ENCODE assay signal across 21 mouse cellular contexts in the genomic region with DNA sequence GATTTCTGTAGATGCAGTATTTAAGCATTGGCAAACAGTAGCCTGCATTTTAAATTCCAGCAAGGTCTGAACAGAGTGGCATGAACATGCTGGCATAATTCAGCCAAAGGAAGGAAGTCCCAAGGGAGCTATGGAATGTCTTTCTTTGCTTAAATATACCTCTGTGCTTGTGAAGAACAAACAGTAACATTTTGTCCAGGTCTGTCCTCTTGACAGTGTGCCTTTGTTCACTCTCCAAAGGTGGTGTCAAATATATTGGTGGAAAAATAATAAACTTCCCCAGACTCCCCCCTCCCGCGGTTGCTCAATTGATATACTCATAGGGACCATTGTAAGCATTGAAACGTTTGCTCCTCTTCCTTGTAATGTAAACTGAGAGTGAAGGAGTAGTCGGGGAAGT.
DNase-seq lines count a peak whose midpoint lies in the region; ATAC-seq and TF ChIP-seq lines count a peak whose summit lies in the region.
"Had no signal": no experiment of that assay in that cellular context is flagged by ENCODE, and none has a peak within 500 bp of the region (broad histone marks: within the 10 kb centered on the region; RNA-seq: fewer than 3 reads in every experiment).

No protein-coding gene starts in this region.

- intact Hi-C loops in left cerebral cortex, adult 2 months (cut with DNase I), result no loop called here

- peak overlapping the region; percentile 74 for H3K4me2 ChIP-seq in heart, embryonic 13.5 days
- H3K4me2 ChIP-seq: hindbrain, embryonic 14.5 days; intestine, embryonic 15.5 days had no signal

- no peaks in the 10 kb centered on the region for H3K27me3 ChIP-seq in heart, embryonic 13.5 days (replicated peaks)
- H3K27me3 ChIP-seq: intestine, embryonic 15.5 days; megakaryocyte, embryonic 14.5 days had no signal

- H3K36me3 ChIP-seq in heart, embryonic 13.5 days, result peaks cover 24% of the 10 kb centered on the region
- H3K36me3 ChIP-seq: G1E; intestine, embryonic 15.5 days had no signal

- H3K4me1 ChIP-seq in heart, embryonic 13.5 days, result peaks cover 51% of the 10 kb centered on the region
- H3K4me1 ChIP-seq: megakaryocyte, embryonic 14.5 days had no signal

- DNase-seq in embryo, embryonic 11 days, result peak; percentile 43
- no peak for DNase-seq in embryo, embryonic 9.5 days (ENCODE audit: extremely low spot score)
- no peak for DNase-seq in heart, adult 18-20 months
- no peak for DNase-seq in left cerebral cortex, adult 2 months (ENCODE audit: extremely low spot score in 1 of 2, low spot score in 2 of 2)
- no peak for DNase-seq in left cerebral cortex, adult 11 months (ENCODE audit: low spot score)
- peak; percentile 63 for DNase-seq in mesoderm, embryonic 11.5 days (ENCODE audit: low read depth, low spot score)
- no peak for DNase-seq in kidney, postnatal 10 days
- DNase-seq: adrenal gland, postnatal 10 days; cerebellum, adult 9-10 months; kidney, adult 9 months; kidney, postnatal 36 days; liver, postnatal 0 days; lung, postnatal 14 days; right cerebral cortex, postnatal 4 days had no signal

- H3K9me3 ChIP-seq in heart, embryonic 13.5 days, result no peaks in the 10 kb centered on the region
- H3K9me3 ChIP-seq: G1E; intestine, embryonic 15.5 days had no signal

- H3K9ac ChIP-seq in heart, embryonic 13.5 days, result peak overlapping the region; percentile 95
- H3K9ac ChIP-seq: hindbrain, embryonic 14.5 days; intestine, embryonic 15.5 days; liver, postnatal 0 days had no signal

- ATAC-seq in heart, embryonic 13.5 days (ENCODE audit: extremely low read depth, insufficient number of reproducible peaks, low FRiP score, low TSS enrichment), result no peak
- ATAC-seq: activated CD4-positive, CD25-positive, alpha-beta regulatory T cell, adult 4 months; intestine, embryonic 15.5 days; liver, postnatal 0 days had no signal

- H3K4me3 ChIP-seq in heart, embryonic 13.5 days, result peak overlapping the region; percentile 63
- H3K4me3 ChIP-seq in left cerebral cortex, adult 2 months, result peak overlapping the region; percentile 13; the same call in 1 of the 2 replicates
- H3K4me3 ChIP-seq: intestine, embryonic 15.5 days; megakaryocyte, embryonic 14.5 days had no signal

- WGBS in heart, embryonic 13.5 days, result 34% methylated on average over 4 of the region's 4 CpGs

- no peak for TF ChIP-seq CTCF in left cerebral cortex, adult 2 months (IDR thresholded peaks at IDR 0.05)

- H3K27ac ChIP-seq in heart, embryonic 13.5 days (replicated peaks), result peak overlapping the region; percentile 92
- peak overlapping the region; percentile 44; the same call in 1 of the 2 replicates for H3K27ac ChIP-seq in left cerebral cortex, adult 2 months
- H3K27ac ChIP-seq: hindbrain, embryonic 14.5 days; intestine, embryonic 15.5 days; stomach, postnatal 0 days had no signal

Comparison
In these comparisons a context has a peak if more than half of its experiments do, and no peak if none do; other contexts are left out.
1. DNase-seq: peak in embryo, embryonic 11 days (single experiment) and mesoderm, embryonic 11.5 days (single experiment); none in embryo, embryonic 9.5 days (single experiment), heart, adult 18-20 months (0 of 2), left cerebral cortex, adult 2 months (0 of 2), left cerebral cortex, adult 11 months (single experiment) and kidney, postnatal 10 days (single experiment).